Comparison of ENCODE assay signal across 14 mouse cellular contexts in the genomic region with DNA sequence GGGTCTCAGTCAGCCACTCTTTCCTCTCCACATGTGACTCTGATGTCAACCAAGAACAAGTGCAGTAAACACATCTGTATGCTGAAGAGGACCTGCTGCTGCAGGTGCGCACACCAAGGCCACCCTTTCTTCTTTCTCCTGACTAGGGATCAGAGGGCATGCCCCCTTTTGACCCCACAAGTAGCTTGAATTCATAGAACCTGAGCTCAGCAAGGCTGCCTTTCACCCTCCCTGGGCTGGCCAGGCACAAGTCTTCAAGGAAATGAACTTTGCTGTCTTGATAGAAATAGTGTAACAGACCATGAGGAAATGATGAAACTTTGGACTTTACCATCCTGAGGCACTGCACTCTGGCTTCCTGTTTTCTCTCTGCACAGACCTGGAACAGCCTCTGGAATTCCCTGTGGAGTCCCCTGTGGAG. TPM values are rescaled to one million over a fixed set of nuclear protein-coding genes. Genes with fewer than 3 reads are reported as not detected.
DNase-seq lines count a peak whose midpoint lies in the region; ATAC-seq and TF ChIP-seq lines count a peak whose summit lies in the region.
"Had no signal": no experiment of that assay in that cellular context is flagged by ENCODE, and none has a peak within 500 bp of the region (broad histone marks: within the 10 kb centered on the region; RNA-seq: fewer than 3 reads in every experiment).

No protein-coding gene starts in this region.

- no peak overlapping the region for H3K4me3 ChIP-seq in kidney, embryonic 14.5 days (ENCODE audit: low read length)
- no peak overlapping the region for H3K4me3 ChIP-seq in bone marrow macrophage, adult 2 months (ENCODE audit: insufficient read depth, low read length)
- H3K4me3 ChIP-seq in kidney, adult 2 months (ENCODE audit: insufficient read depth, low read depth, low read length): no peak overlapping the region
- H3K4me3 ChIP-seq: hindbrain, embryonic 13.5 days; liver, embryonic 13.5 days; midbrain, embryonic 15.5 days had no signal

- H3K4me1 ChIP-seq in kidney, embryonic 14.5 days (ENCODE audit: control insufficient read depth, insufficient read depth, low read length): no peaks in the 10 kb centered on the region
- peaks cover 72% of the 10 kb centered on the region for H3K4me1 ChIP-seq in bone marrow macrophage, adult 2 months (ENCODE audit: control insufficient read depth, insufficient read depth, low read length)
- peaks cover 12% of the 10 kb centered on the region; the same call in 1 of the 2 replicates for H3K4me1 ChIP-seq in kidney, adult 2 months (ENCODE audit: control insufficient read depth, insufficient read depth, low read length)
- H3K4me1 ChIP-seq: hindbrain, embryonic 13.5 days; liver, embryonic 13.5 days; midbrain, embryonic 15.5 days had no signal

- no peaks in the 10 kb centered on the region for H3K36me3 ChIP-seq in kidney, embryonic 14.5 days (ENCODE audit: control insufficient read depth, insufficient read depth, low read length)
- no peaks in the 10 kb centered on the region for H3K36me3 ChIP-seq in kidney, adult 2 months (ENCODE audit: control insufficient read depth, insufficient read depth, low read length)
- H3K36me3 ChIP-seq: hindbrain, embryonic 13.5 days; liver, embryonic 13.5 days; midbrain, embryonic 15.5 days had no signal

- no peak for TF ChIP-seq CTCF in bone marrow macrophage, adult 2 months (IDR thresholded peaks at IDR 0.05; ENCODE audit: low read depth, low read length)
- no peak for TF ChIP-seq CTCF in kidney, adult 2 months (conservative IDR thresholded peaks at IDR 0.05; ENCODE audit: insufficient read depth, insufficient read length, low read depth, low read length)

- no peaks in the 10 kb centered on the region for H3K9me3 ChIP-seq in kidney, embryonic 14.5 days (ENCODE audit: control insufficient read depth, low read length)
- H3K9me3 ChIP-seq: hindbrain, embryonic 13.5 days; liver, embryonic 13.5 days; midbrain, embryonic 15.5 days had no signal

- no peak overlapping the region for H3K4me2 ChIP-seq in kidney, embryonic 14.5 days (replicated peaks; ENCODE audit: low read depth, low read length)
- H3K4me2 ChIP-seq: hindbrain, embryonic 13.5 days; liver, embryonic 13.5 days; midbrain, embryonic 15.5 days had no signal

- no peak for TF ChIP-seq POLR2A in bone marrow macrophage, adult 2 months (IDR thresholded peaks at IDR 0.05; ENCODE audit: borderline replicate concordance, low read depth, low read length)
- no peak for TF ChIP-seq POLR2A in kidney, adult 2 months (IDR thresholded peaks at IDR 0.05; ENCODE audit: low read depth, low read length)

- H3K27me3 ChIP-seq in kidney, embryonic 14.5 days (ENCODE audit: control insufficient read depth, insufficient read depth, low read length): no peaks in the 10 kb centered on the region
- H3K27me3 ChIP-seq in kidney, adult 2 months (replicated peaks; ENCODE audit: control insufficient read depth, insufficient read depth, low read length): no peaks in the 10 kb centered on the region
- H3K27me3 ChIP-seq: hindbrain, embryonic 13.5 days; liver, embryonic 13.5 days; midbrain, embryonic 15.5 days had no signal

- no peak for ATAC-seq in kidney, embryonic 14.5 days (ENCODE audit: low FRiP score, low TSS enrichment)
- no peak for ATAC-seq in frontal cortex, adult (ENCODE audit: low TSS enrichment)
- ATAC-seq: forebrain, embryonic 16.5 days; midbrain, embryonic 15.5 days had no signal

- peak; percentile 81 for DNase-seq in kidney, adult 11 months
- DNase-seq in kidney, adult 2 months: peak; percentile 88
- DNase-seq in kidney, postnatal 4 days: peak; percentile 26 to 56
- DNase-seq in urinary bladder, adult 18-20 months (ENCODE audit: low spot score in 2 of 2): no peak
- DNase-seq in right cerebral cortex, adult 2 months (ENCODE audit: low spot score in 2 of 2): no peak
- DNase-seq: cerebellum, adult 11-12 months; liver, embryonic 13.5 days; lung, postnatal 14 days had no signal

- H3K27ac ChIP-seq in kidney, embryonic 14.5 days (ENCODE audit: low read depth, low read length): no peak overlapping the region
- peak overlapping the region; percentile 98 for H3K27ac ChIP-seq in bone marrow macrophage, adult 2 months (ENCODE audit: insufficient read depth, low read depth, low read length)
- H3K27ac ChIP-seq in kidney, adult 2 months (ENCODE audit: insufficient read depth, low read depth, low read length): peak overlapping the region; percentile 41; the same call in 1 of the 2 replicates
- H3K27ac ChIP-seq: hindbrain, embryonic 13.5 days; liver, embryonic 13.5 days; midbrain, embryonic 15.5 days had no signal

- WGBS in kidney, embryonic 14.5 days: 73% methylated on average over 1 of the region's 1 CpGs
- 60% methylated on average over 1 of the region's 1 CpGs for WGBS in kidney, adult 2 months

- no peak overlapping the region for H3K9ac ChIP-seq in kidney, embryonic 14.5 days (ENCODE audit: low read depth, low read length)
- H3K9ac ChIP-seq: hindbrain, embryonic 13.5 days; liver, embryonic 13.5 days; midbrain, embryonic 15.5 days had no signal

RNA-seq across cellular contexts. Expression of a gene that starts 7.1 kb away (rescaled TPM):
- 0.57 and 0.95 TPM in 2 replicates for polyA plus RNA-seq in kidney, embryonic 14.5 days (2014; fragmentation: Nextera tagmentation; extraction: Ambion mirVana)
- polyA plus RNA-seq in bone marrow macrophage, adult 2 months (2012; ENCODE audit: insufficient read depth, insufficient read length, missing spikeins): 138 and 142 TPM in 2 replicates
- 32.0 and 40.5 TPM in 2 replicates for polyA plus RNA-seq in kidney, adult 2 months (2012; rRNA removed)

Comparison
In these comparisons a context has a peak if more than half of its experiments do, and no peak if none do; other contexts are left out.
1. RNA of a gene that starts 7.1 kb away (polyA plus RNA-seq): 138 to 142 TPM in bone marrow macrophage, adult 2 months and 32.0 to 40.5 TPM in kidney, adult 2 months; 0.57 to 0.95 TPM in kidney, embryonic 14.5 days; every median in the first group is over 10 times any median in the second.
2. DNase-seq: peak in kidney, adult 11 months (single experiment), kidney, adult 2 months (single experiment) and kidney, postnatal 4 days (2 of 2); none in urinary bladder, adult 18-20 months (0 of 2) and right cerebral cortex, adult 2 months (0 of 2).